Mouse (Mus musculus) left cerebral cortex, postnatal 14 days (tissue): ENCODE data around the gene Eml2. TPM values are rescaled to one million over a fixed set of nuclear protein-coding genes. Genes with fewer than 3 reads are reported as not detected.

Experiments used
- DNase-seq, 2 experiments: peaks; one replicate each; pipeline ENCODE4 v3.0.0; 2021 to 2022; ENCODE audit warnings: low spot score in 2 of 2, mixed read lengths in 1 of 2
- intact Hi-C: fragments of 180-260 bp; cut with DNase I; formaldehyde crosslinking; loops from one replicate; pipeline ENCODE4 v1.15.1; 2025
- total RNA-seq, 2 experiments: library from RNA; stranded (reverse); gene quantifications; 2 replicates each; pipeline ENCODE4 v1.2.3; 2021

Gene Eml2
- total RNA-seq, 2 experiments from 2014 or later = 167 to 183 TPM

GRCm38 (mm10) chr7:19184250-19184649, 8.0 kb downstream of the Eml2 start:
- DNase-seq = no peak
- intact Hi-C loops = no loop called here

- DNase-seq = no peak
- intact Hi-C loops = no loop called here
These were observed 8.5 kb downstream of the Eml2 start for GRCm38 (mm10) chr7:19184758-19185157.

- intact Hi-C loops = no loop called here
- no peak for DNase-seq
These were observed 18.5 kb downstream of the Eml2 start for GRCm38 (mm10) chr7:19194676-19195075.

GRCm38 (mm10) chr7:19196676-19197075, 20.5 kb downstream of the Eml2 start:
- intact Hi-C loops = no loop called here
- peak; percentile 43 to 49 for DNase-seq

- peak in 1 of 2 experiments; percentile 44 for DNase-seq
- intact Hi-C loops = no loop called here
These were observed 21.8 kb downstream of the Eml2 start for GRCm38 (mm10) chr7:19197985-19198384.

GRCm38 (mm10) chr7:19201660-19202059, 25.4 kb downstream of the Eml2 start:
- DNase-seq = no peak
- intact Hi-C loops = no loop called here

GRCm38 (mm10) chr7:19202065-19202850, 26.0 kb downstream of the Eml2 start:
- intact Hi-C loops = no loop called here
- no peak for DNase-seq

- DNase-seq = no peak
- intact Hi-C loops = no loop called here
These were observed 32.1 kb downstream of the Eml2 start for GRCm38 (mm10) chr7:19208201-19208910.

- intact Hi-C loops = no loop called here
- DNase-seq = peak; percentile 57 to 72
These were observed 32.8 kb downstream of the Eml2 start for GRCm38 (mm10) chr7:19208944-19209472.

GRCm38 (mm10) chr7:19209494-19209893, 33.3 kb downstream of the Eml2 start:
- intact Hi-C loops = no loop called here
- DNase-seq = no peak

- intact Hi-C loops = loop anchor here (5.0 kb wide), 2 partner anchors 33 to 53 kb away; partner anchors contain the start of gene Eml2
- no peak for DNase-seq
These were observed 33.8 kb downstream of the Eml2 start for GRCm38 (mm10) chr7:19210010-19210409.

- no peak for DNase-seq
- intact Hi-C loops = loop anchor here (5.0 kb wide), 2 partner anchors 34 to 54 kb away; partner anchors contain the start of gene Eml2
These were observed 34.9 kb downstream of the Eml2 start for GRCm38 (mm10) chr7:19211041-19211675.

- DNase-seq = no peak
- intact Hi-C loops = loop anchor here (5.0 kb wide), 2 partner anchors 35 to 55 kb away; partner anchors contain the start of gene Eml2
These were observed 36.0 kb downstream of the Eml2 start, which contains the start of gene Gpr4 for GRCm38 (mm10) chr7:19211996-19212755. Gpr4 (plus strand) TSS chr7:19212538.

- DNase-seq = no peak
- intact Hi-C loops = loop anchor here (5.0 kb wide), 2 partner anchors 36 to 56 kb away; partner anchors contain the start of gene Eml2
These were observed 37.2 kb downstream of the Eml2 start for GRCm38 (mm10) chr7:19213385-19213784.

GRCm38 (mm10) chr7:19214369-19214768, 38.1 kb downstream of the Eml2 start:
- no peak for DNase-seq
- intact Hi-C loops = loop anchor here (5.0 kb wide), 2 partner anchors 37 to 57 kb away; partner anchors contain the start of gene Eml2

GRCm38 (mm10) chr7:19214940-19215339, 38.7 kb downstream of the Eml2 start:
- intact Hi-C loops = loop anchor here (5.0 kb wide), 2 partner anchors 38 to 58 kb away; partner anchors contain the start of gene Eml2
- DNase-seq = no peak

GRCm38 (mm10) chr7:19217492-19217891, 41.3 kb downstream of the Eml2 start:
- no peak for DNase-seq
- intact Hi-C loops = no loop called here

- intact Hi-C loops = no loop called here
- DNase-seq = no peak
These were observed 41.7 kb downstream of the Eml2 start for GRCm38 (mm10) chr7:19217944-19218343.

- intact Hi-C loops = no loop called here
- DNase-seq = no peak
These were observed 43.8 kb downstream of the Eml2 start for GRCm38 (mm10) chr7:19220061-19220460.
